21 mouse cellular contexts compared by ENCODE assay signal in the genomic region with DNA sequence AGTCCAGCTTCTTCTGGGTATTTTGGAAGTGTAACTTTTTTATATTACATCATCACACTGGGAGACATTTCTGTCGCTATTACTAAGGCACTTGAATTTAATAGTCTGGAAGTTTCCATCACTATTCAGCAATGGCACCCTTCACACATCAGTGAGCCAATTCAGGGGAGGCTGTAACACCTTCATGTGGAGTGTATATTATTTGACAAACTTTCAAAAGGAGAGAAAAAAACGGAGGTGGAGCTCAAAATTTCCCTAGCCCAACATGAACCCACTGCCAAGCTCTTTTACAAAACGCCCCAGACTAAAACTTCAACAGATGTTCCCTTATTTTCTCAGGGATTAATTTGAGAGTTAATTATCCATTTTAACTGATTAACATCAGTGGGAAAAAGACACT.
DNase-seq lines count a peak whose midpoint lies in the region; ATAC-seq and TF ChIP-seq lines count a peak whose summit lies in the region.
"Had no signal": no experiment of that assay in that cellular context is flagged by ENCODE, and none has a peak within 500 bp of the region (broad histone marks: within the 10 kb centered on the region; RNA-seq: fewer than 3 reads in every experiment).

No protein-coding gene starts in this region.

- H3K9ac ChIP-seq in forebrain, embryonic 15.5 days (replicated peaks), result no peak overlapping the region
- no peak overlapping the region for H3K9ac ChIP-seq in limb, embryonic 14.5 days (ENCODE audit: low read depth, low read length, severe bottlenecking)
- H3K9ac ChIP-seq: heart, embryonic 15.5 days; hindbrain, embryonic 13.5 days had no signal

- TF ChIP-seq CTCF in left cerebral cortex, adult 2 months (IDR thresholded peaks at IDR 0.05), result no peak

- H3K4me3 ChIP-seq in left cerebral cortex, adult 2 months, result no peak overlapping the region
- no peak overlapping the region for H3K4me3 ChIP-seq in forebrain, embryonic 15.5 days
- H3K4me3 ChIP-seq in limb, embryonic 14.5 days (replicated peaks; ENCODE audit: low read length), result no peak overlapping the region
- H3K4me3 ChIP-seq: embryonic facial prominence, embryonic 10.5 days; heart, adult 2 months; heart, embryonic 15.5 days; hindbrain, embryonic 13.5 days had no signal

- TF ChIP-seq POLR2A in limb, embryonic 14.5 days (IDR thresholded peaks at IDR 0.05; ENCODE audit: borderline replicate concordance, extremely low read depth, insufficient read depth, insufficient read length), result no peak

- H3K36me3 ChIP-seq in forebrain, embryonic 15.5 days, result no peaks in the 10 kb centered on the region
- no peaks in the 10 kb centered on the region for H3K36me3 ChIP-seq in limb, embryonic 14.5 days (ENCODE audit: control insufficient read depth, insufficient read depth, low read length)
- H3K36me3 ChIP-seq: embryonic facial prominence, embryonic 10.5 days; heart, embryonic 15.5 days; hindbrain, embryonic 13.5 days had no signal

- H3K4me1 ChIP-seq in forebrain, embryonic 15.5 days, result peaks cover 7% of the 10 kb centered on the region
- no peaks in the 10 kb centered on the region for H3K4me1 ChIP-seq in limb, embryonic 14.5 days (ENCODE audit: control insufficient read depth, insufficient read depth, low read length)
- H3K4me1 ChIP-seq: embryonic facial prominence, embryonic 10.5 days; heart, embryonic 15.5 days; hindbrain, embryonic 13.5 days had no signal

- peak; percentile 35 for ATAC-seq in frontal cortex, adult (ENCODE audit: low TSS enrichment)
- ATAC-seq in forebrain, embryonic 15.5 days (replicated peaks), result peak; percentile 77
- ATAC-seq in limb, embryonic 14.5 days (ENCODE audit: low FRiP score, low read depth), result 0 out of 2 replicates have a peak, but pooled peaks have one; percentile 44
- ATAC-seq: intestine, embryonic 16.5 days had no signal

- H3K27ac ChIP-seq in left cerebral cortex, adult 2 months, result peak overlapping the region; percentile 37; the same call in 1 of the 2 replicates
- no peak overlapping the region for H3K27ac ChIP-seq in forebrain, embryonic 15.5 days (replicated peaks)
- no peak overlapping the region for H3K27ac ChIP-seq in limb, embryonic 14.5 days (replicated peaks; ENCODE audit: low read depth, low read length)
- H3K27ac ChIP-seq: embryonic facial prominence, embryonic 10.5 days; heart, adult 2 months; heart, embryonic 15.5 days had no signal

- H3K4me2 ChIP-seq in forebrain, embryonic 15.5 days (replicated peaks), result no peak overlapping the region
- no peak overlapping the region for H3K4me2 ChIP-seq in limb, embryonic 14.5 days (replicated peaks; ENCODE audit: low read depth, low read length, severe bottlenecking)
- H3K4me2 ChIP-seq: heart, embryonic 11.5 days; heart, embryonic 15.5 days; hindbrain, embryonic 13.5 days had no signal

- intact Hi-C loops in left cerebral cortex, adult 2 months (cut with DNase I), result loop anchor here (5.0 kb wide), 1 partner anchor 192 kb away; a partner anchor contains a TSS
- intact Hi-C loops in left cerebral cortex, postnatal 4 days (cut with DNase I), result no loop called here

- DNase-seq in frontal cortex, postnatal 10 days (ENCODE audit: low spot score in 2 of 2), result no peak
- peak in 1 of 2 experiments; percentile 9 for DNase-seq in left cerebral cortex, adult 2 months (ENCODE audit: extremely low spot score in 1 of 2, low spot score in 2 of 2)
- no peak for DNase-seq in left cerebral cortex, postnatal 4 days
- no peak for DNase-seq in limb, embryonic 14.5 days (ENCODE audit: low spot score)
- DNase-seq in cerebellum, postnatal 14 days, result no peak
- no peak for DNase-seq in gastrocnemius, adult 18-20 months (ENCODE audit: low spot score)
- DNase-seq: adrenal gland, adult 2 months; adrenal gland, postnatal 25 days; cerebellum, adult 11 months; cerebellum, adult 8-10 months; cerebellum, postnatal 36 days; gastrocnemius, postnatal 10 days; heart, adult 2 months; heart, postnatal 14 days had no signal

- no peaks in the 10 kb centered on the region for H3K9me3 ChIP-seq in forebrain, embryonic 15.5 days
- no peaks in the 10 kb centered on the region for H3K9me3 ChIP-seq in limb, embryonic 14.5 days (ENCODE audit: control insufficient read depth, low read length)
- H3K9me3 ChIP-seq: embryonic facial prominence, embryonic 10.5 days; heart, embryonic 15.5 days; hindbrain, embryonic 13.5 days had no signal

- no peaks in the 10 kb centered on the region for H3K27me3 ChIP-seq in forebrain, embryonic 15.5 days
- H3K27me3 ChIP-seq in limb, embryonic 14.5 days (ENCODE audit: control insufficient read depth, insufficient read depth, low read length), result no peaks in the 10 kb centered on the region
- H3K27me3 ChIP-seq: heart, embryonic 15.5 days; hindbrain, embryonic 13.5 days had no signal

- WGBS in forebrain, embryonic 15.5 days, result 19% methylated on average over 3 of the region's 3 CpGs
- 50% methylated on average over 3 of the region's 3 CpGs for WGBS in limb, embryonic 14.5 days
